Mouse (Mus musculus) Muller cell, postnatal 12 days (primary cell): ENCODE data around the gene 0610030E20Rik.

ENCODE experiments used
- DNase-seq: peaks from one replicate; pipeline ENCODE4 v3.0.0-alpha.2; 2015; ENCODE audit errors: inconsistent ontology term

0610030E20Rik gene

GRCm38 (mm10) chr6:72347166-72347941 lies at the start of gene 0610030E20Rik:
TSS of gene 0610030E20Rik (plus strand) at chr6:72347317.
- peak; percentile 80 for DNase-seq

- peak; percentile 28 for DNase-seq
Measured at GRCm38 (mm10) chr6:72297825-72298224, 49.3 kb upstream of the 0610030E20Rik start.

GRCm38 (mm10) chr6:72302349-72302925 lies 44.7 kb upstream of the 0610030E20Rik start:
- DNase-seq: no peak

- no peak for DNase-seq
Measured at GRCm38 (mm10) chr6:72303510-72303909, 43.6 kb upstream of the 0610030E20Rik start.

GRCm38 (mm10) chr6:72312198-72312597 lies 34.9 kb upstream of the 0610030E20Rik start:
- no peak for DNase-seq

- DNase-seq: no peak
Measured at GRCm38 (mm10) chr6:72313124-72313867, 33.8 kb upstream of the 0610030E20Rik start.

GRCm38 (mm10) chr6:72315384-72315783 lies 31.7 kb upstream of the 0610030E20Rik start:
- DNase-seq: no peak

- no peak for DNase-seq
Measured at GRCm38 (mm10) chr6:72316044-72316443, 31.1 kb upstream of the 0610030E20Rik start.

GRCm38 (mm10) chr6:72318440-72318839 lies 28.7 kb upstream of the 0610030E20Rik start:
- no peak for DNase-seq

GRCm38 (mm10) chr6:72319019-72319418 lies 28.1 kb upstream of the 0610030E20Rik start:
- DNase-seq: no peak

- DNase-seq: no peak
Measured at GRCm38 (mm10) chr6:72322936-72323335, 24.2 kb upstream of the 0610030E20Rik start.

- DNase-seq: no peak
Measured at GRCm38 (mm10) chr6:72323786-72324508, 23.2 kb upstream of the 0610030E20Rik start.

GRCm38 (mm10) chr6:72326274-72326673 lies 20.8 kb upstream of the 0610030E20Rik start:
- DNase-seq: no peak

GRCm38 (mm10) chr6:72329019-72329418 lies 18.1 kb upstream of the 0610030E20Rik start:
- no peak for DNase-seq

- no peak for DNase-seq
Measured at GRCm38 (mm10) chr6:72330133-72330532, 17.0 kb upstream of the 0610030E20Rik start.

GRCm38 (mm10) chr6:72333111-72333510 lies 14.0 kb upstream of the 0610030E20Rik start:
- DNase-seq: no peak

- DNase-seq: no peak
Measured at GRCm38 (mm10) chr6:72340481-72340880, 6.6 kb upstream of the 0610030E20Rik start.

GRCm38 (mm10) chr6:72344396-72345073 lies 2.6 kb upstream of the 0610030E20Rik start:
- DNase-seq: peak; percentile 74

- peak; percentile 93 for DNase-seq
Measured at GRCm38 (mm10) chr6:72345074-72345567, 2.0 kb upstream of the 0610030E20Rik start, which contains the start of gene Usp39. TSS of gene Usp39 (minus strand) at chr6:72345184.

- DNase-seq: no peak
Measured at GRCm38 (mm10) chr6:72345633-72346032, 1.5 kb upstream of the 0610030E20Rik start.

GRCm38 (mm10) chr6:72346261-72346660 lies 856 bp upstream of the 0610030E20Rik start:
- no peak for DNase-seq
